Mouse (Mus musculus): Measurements from ENCODE around the gene Lgr4.

- TF ChIP-seq CHD2 (IDR thresholded peaks at IDR 0.05; ENCODE audit: low read depth, low read length) (no peak), ZNF384 (IDR thresholded peaks at IDR 0.05; ENCODE audit: low read depth, low read length) (no peak), ZC3H11A (IDR thresholded peaks at IDR 0.05; ENCODE audit: borderline replicate concordance, low read depth, low read length) (no peak)
These were observed 24.6 kb downstream of the Lgr4 start for GRCm38 (mm10) chr2:109941973-109942444.
